Mouse (Mus musculus) midbrain, embryonic 16.5 days (tissue): ENCODE measurements at regions not wholly inside any gene's neighbourhood (a gene's known extent, or its start where the extent isn't known, plus 50 kb on each side); places are given as distances from the start of the nearest gene placed in this dataset.
A peak's percentile ranks its signal among the peaks of the same experiment; 100 is the strongest.
"Not testable (repeated sequence)": the region's sequence is repeated elsewhere in the genome, so short reads cannot be mapped to it uniquely, and the experiment has no call there.

Experiments used
- ATAC-seq: fragments of 200-750 bp; cut with Nextera tagmentation; 2 replicates; pipeline ENCODE4 v1.8.0; 2017; ENCODE audit warnings: moderate TSS enrichment
- H3K27ac ChIP-seq: fragments of 300-500 bp; sonication (generic); 2 replicates; pipeline ENCODE4 v1.5.1; 2014; ENCODE audit warnings: mild to moderate bottlenecking, low read length, mixed read lengths
- H3K27me3 ChIP-seq: fragments of 300-500 bp; sonication (generic); 2 replicates; pipeline ENCODE4 v1.6.1; 2014; ENCODE audit warnings: low read depth, low read length, mixed read lengths; ENCODE audit not compliant: control insufficient read depth, insufficient read depth
- H3K36me3 ChIP-seq: fragments of 300-500 bp; sonication (generic); 2 replicates; pipeline ENCODE4 v1.6.1; 2014; ENCODE audit warnings: mild to moderate bottlenecking, low read length, moderate library complexity, mixed read lengths; ENCODE audit not compliant: control insufficient read depth, insufficient read depth
- H3K4me1 ChIP-seq: fragments of 300-500 bp; sonication (generic); 2 replicates; pipeline ENCODE4 v1.6.1; 2014; ENCODE audit warnings: mild to moderate bottlenecking, low read length, mixed read lengths; ENCODE audit not compliant: control insufficient read depth, insufficient read depth
- H3K4me2 ChIP-seq: fragments of 300-500 bp; sonication (generic); 2 replicates; pipeline ENCODE4 v1.6.1; 2014; ENCODE audit warnings: mild to moderate bottlenecking, low read length, mixed read lengths
- H3K4me3 ChIP-seq: fragments of 300-500 bp; sonication (generic); 2 replicates; pipeline ENCODE4 v1.5.1; 2014; ENCODE audit warnings: low read depth, mild to moderate bottlenecking, low read length, moderate library complexity, mixed read lengths
- H3K9ac ChIP-seq: fragments of 300-500 bp; sonication (generic); 2 replicates; pipeline ENCODE4 v1.6.1; 2014; ENCODE audit warnings: low read depth, low read length, mixed read lengths
- H3K9me3 ChIP-seq: fragments of 300-500 bp; sonication (generic); replicated peaks from 2 replicates; pipeline ENCODE4 v1.6.1; 2014; ENCODE audit warnings: mild to moderate bottlenecking, low read length, mixed read lengths; ENCODE audit not compliant: control insufficient read depth, poor library complexity, severe bottlenecking
- WGBS: fragments of 180-500 bp; shearing (Covaris S2); extraction: QIAGEN DNeasy Blood & Tissue Kit; methylation state at CpG from one replicate; pipeline ENCODE4 v1.1.7; 2014; 5-methylcytosine and 5-hydroxymethylcytosine counted together

GRCm38 (mm10) chr5:10088172-10088571 lies 158.2 kb downstream of the Gm5152 start:
- not testable (repeated sequence) for H3K9ac ChIP-seq, H3K27ac ChIP-seq, H3K4me2 ChIP-seq, H3K4me3 ChIP-seq, H3K36me3 ChIP-seq, H3K9me3 ChIP-seq, H3K27me3 ChIP-seq, H3K4me1 ChIP-seq
- WGBS = 21% methylated on average over 3 of the region's 3 CpGs
- peak; percentile 91 for ATAC-seq

DNA sequence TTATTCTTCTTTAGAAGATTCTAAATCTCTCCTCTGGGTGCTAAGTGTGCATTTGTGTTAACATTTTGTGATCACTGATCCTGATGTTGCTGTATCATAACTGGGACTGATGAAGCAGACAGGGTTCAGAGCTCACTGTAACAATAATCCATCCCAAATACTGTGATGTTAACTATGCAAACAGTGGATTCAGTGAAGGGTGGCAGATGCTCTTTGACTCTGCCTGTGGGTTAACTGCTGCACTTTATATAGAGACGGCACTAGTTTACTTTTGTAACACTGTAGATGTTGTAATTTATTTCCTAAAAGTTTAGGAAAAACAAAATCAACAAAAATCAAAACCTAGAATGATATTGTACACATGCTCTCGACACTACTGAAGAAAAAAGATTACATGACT lies 190.9 kb downstream of the Gm5152 start:
- no peaks in the 10 kb centered on the region for H3K4me1 ChIP-seq
- 62% methylated on average over 2 of the region's 2 CpGs for WGBS

GRCm38 (mm10) chr5:10054621-10055364 lies 191.5 kb downstream of the Gm5152 start:
- H3K4me1 ChIP-seq = no peaks in the 10 kb centered on the region
- 56% methylated on average over 3 of the region's 3 CpGs for WGBS

More for the DNA sequence above, 190.9 kb downstream of the Gm5152 start:
- H3K4me3 ChIP-seq = no peak overlapping the region
- H3K9me3 ChIP-seq = no peaks in the 10 kb centered on the region
- no peak overlapping the region for H3K4me2 ChIP-seq
- H3K36me3 ChIP-seq = no peaks in the 10 kb centered on the region
- no peak for ATAC-seq
- no peak overlapping the region for H3K9ac ChIP-seq
- no peaks in the 10 kb centered on the region for H3K27me3 ChIP-seq
- H3K27ac ChIP-seq = no peak overlapping the region

GRCm38 (mm10) chr5:10041635-10042034 lies 204.7 kb downstream of the Gm5152 start:
- no peak overlapping the region for H3K4me2 ChIP-seq
- H3K4me1 ChIP-seq = no peaks in the 10 kb centered on the region
- no peak overlapping the region for H3K4me3 ChIP-seq
- no peak overlapping the region for H3K27ac ChIP-seq
- no peaks in the 10 kb centered on the region for H3K9me3 ChIP-seq
- no peak overlapping the region for H3K9ac ChIP-seq
- no peaks in the 10 kb centered on the region for H3K27me3 ChIP-seq
- H3K36me3 ChIP-seq = no peaks in the 10 kb centered on the region
- WGBS = 84% methylated on average over 3 of the region's 3 CpGs
- no peak for ATAC-seq

More at GRCm38 (mm10) chr5:10054621-10055364, 191.5 kb downstream of the Gm5152 start:
- no peak overlapping the region for H3K27ac ChIP-seq
- no peak overlapping the region for H3K9ac ChIP-seq
- no peak overlapping the region for H3K4me3 ChIP-seq
- H3K9me3 ChIP-seq = no peaks in the 10 kb centered on the region
- no peak overlapping the region for H3K4me2 ChIP-seq
- no peaks in the 10 kb centered on the region for H3K27me3 ChIP-seq
- ATAC-seq = no peak
- H3K36me3 ChIP-seq = no peaks in the 10 kb centered on the region

DNA sequence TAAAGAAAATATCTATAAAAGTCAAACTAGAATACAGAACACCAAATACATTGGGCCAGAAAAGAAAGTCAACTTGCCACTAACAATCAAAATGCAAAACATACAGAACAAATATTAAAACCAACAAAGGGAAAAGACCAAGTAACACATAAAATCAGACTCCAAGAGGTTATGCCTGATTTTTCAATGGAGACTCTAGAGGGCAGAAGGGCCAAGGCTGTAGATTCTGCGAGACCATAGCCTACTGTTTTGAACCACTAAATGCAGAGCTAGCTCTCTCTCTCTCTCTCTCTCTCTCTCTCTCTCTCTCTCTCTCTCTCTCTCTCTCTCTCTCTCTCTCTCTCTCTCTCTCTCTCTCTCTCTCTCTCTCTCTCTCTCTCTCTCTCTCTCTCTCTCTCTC lies 221.2 kb downstream of the Gm5152 start:
- H3K27ac ChIP-seq, H3K4me3 ChIP-seq, H3K9me3 ChIP-seq, H3K27me3 ChIP-seq, H3K9ac ChIP-seq, H3K4me2 ChIP-seq, ATAC-seq, H3K4me1 ChIP-seq, H3K36me3 ChIP-seq: not testable (repeated sequence)
- 83% methylated on average over 1 of the region's 1 CpGs for WGBS
